Mouse (Mus musculus) Patski (cell line): ENCODE measurements around the gene Rftn1. TPM values are rescaled to one million over a fixed set of nuclear protein-coding genes. Genes with fewer than 3 reads are reported as not detected.

ENCODE experiments used
- ATAC-seq: fragments of 100-300 bp; one replicate; pipeline ENCODE4 v1.8.0; 2021
- CTCF ChIA-PET: fragments of 350-600 bp; sonication (Branson Sonifier 250); formaldehyde crosslinking; loops from one replicate; lab custom pipeline; 2022; ENCODE audit warnings: inconsistent platforms; lab: Charles Lee
- POLR2A ChIA-PET: fragments of 350-600 bp; sonication (Branson Sonifier 250); formaldehyde crosslinking; loops from one replicate; lab custom pipeline; 2022; ENCODE audit warnings: antibody characterized with exemption, inconsistent platforms; lab: Charles Lee
- DNase-seq: peaks from one replicate; pipeline ENCODE4 v3.0.0-alpha.2; 2011; ENCODE audit warnings: low read depth, low spot score
- H3K27me3 ChIP-seq: fragments of 371-371 bp; one replicate; pipeline ENCODE4 v1.5.1; 2021
- CTCF ChIP-seq: fragments of 100-300 bp; IDR thresholded peaks from one replicate; pipeline ENCODE4 v1.5.1; 2021
- in situ Hi-C: fragments of 300-500 bp; cut with MboI; formaldehyde crosslinking; loops from 3 replicates; pipeline ENCODE4 v1.11.1; 2018; ENCODE audit warnings: low pct_unique_long_range_greater_than_20kb, mixed read lengths
- polyA plus RNA-seq: library from polyadenylated mRNA; unstranded; gene quantifications from one replicate; pipeline ENCODE4 v1.2.3, GENCODE M21; 2021

Gene Rftn1
- polyA plus RNA-seq, 1 experiment from 2014 or later, result 0.05 TPM

DNA sequence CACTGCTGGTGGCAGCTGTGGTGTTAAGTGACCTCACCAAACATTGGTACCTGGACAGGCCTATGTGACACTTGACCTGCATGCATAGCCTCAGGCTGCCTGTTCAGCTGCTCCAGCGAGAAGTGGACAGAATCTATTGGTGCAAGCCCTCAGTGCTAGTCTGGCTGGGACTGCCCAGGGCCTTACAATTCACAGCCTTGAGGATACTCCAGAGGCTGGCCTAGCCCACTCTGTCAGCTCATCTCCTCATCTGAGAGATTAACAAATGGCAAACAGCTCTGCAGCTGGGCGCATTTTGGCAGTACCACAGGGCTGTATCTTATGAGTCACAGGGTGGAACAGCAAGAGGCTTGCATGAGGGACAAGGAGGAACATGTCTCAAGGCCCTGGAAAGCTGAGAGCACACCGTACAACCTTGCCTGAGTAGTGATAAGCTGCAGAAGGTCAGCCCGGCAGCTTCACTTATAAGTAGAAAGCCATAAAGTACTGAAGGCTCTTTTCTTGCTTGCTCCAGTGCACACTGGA, 210.7 kb downstream of the Rftn1 start:
- POLR2A ChIA-PET, result no interaction called here
- no peaks in the 10 kb centered on the region for H3K27me3 ChIP-seq
- ATAC-seq, result no peak
- no peak for TF ChIP-seq CTCF
- CTCF ChIA-PET, result no interaction called here
- DNase-seq, result no peak
- in situ Hi-C loops, result no loop called here

- ATAC-seq, result no peak
- ChIA-PET CTCF (no interaction called here), POLR2A (no interaction called here)
- no peak for TF ChIP-seq CTCF
- no peak for DNase-seq
- in situ Hi-C loops, result no loop called here
- H3K27me3 ChIP-seq, result no peaks in the 10 kb centered on the region
These were observed 213.1 kb downstream of the Rftn1 start for GRCm38 (mm10) chr17:49977424-49977790.

- TF ChIP-seq CTCF, result no peak
- ATAC-seq (no peak), DNase-seq (no peak)
- ChIA-PET CTCF (no interaction called here), POLR2A (no interaction called here)
- H3K27me3 ChIP-seq, result no peaks in the 10 kb centered on the region
- in situ Hi-C loops, result no loop called here
These were observed 213.6 kb downstream of the Rftn1 start for GRCm38 (mm10) chr17:49976678-49977423.

DNA sequence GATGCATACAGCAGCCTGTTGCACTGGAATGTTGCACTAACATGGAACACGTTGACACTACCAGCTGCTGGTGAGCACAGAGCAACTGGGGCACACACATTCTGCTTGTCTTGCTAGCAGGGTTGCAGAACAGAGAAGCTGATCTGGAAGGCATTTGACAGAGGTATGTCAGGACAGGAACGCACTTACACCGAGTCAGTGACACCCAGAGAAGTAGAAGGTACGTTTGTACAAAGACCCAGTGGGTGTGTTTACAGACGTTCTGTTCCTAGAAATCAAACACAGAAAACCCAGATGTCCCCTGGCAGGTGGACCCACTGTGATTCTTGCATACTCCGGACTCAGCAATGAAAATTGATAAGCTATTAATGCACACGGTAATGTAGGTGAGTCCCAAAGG, 215.0 kb downstream of the Rftn1 start:
- ATAC-seq (no peak), DNase-seq (no peak)
- ChIA-PET POLR2A (interaction anchor here (0.6 kb wide), 1 partner anchor 355 kb away, joined by 9 read pairs; no protein-coding TSS in a partner anchor), CTCF (no interaction called here)
- peaks cover 2% of the 10 kb centered on the region for H3K27me3 ChIP-seq
- TF ChIP-seq CTCF, result no peak
- in situ Hi-C loops, result no loop called here

GRCm38 (mm10) chr17:49974996-49975395, 215.5 kb downstream of the Rftn1 start:
- TF ChIP-seq CTCF, result no peak
- ChIA-PET POLR2A (interaction anchor here (0.6 kb wide), 1 partner anchor 355 kb away, joined by 9 read pairs; no protein-coding TSS in a partner anchor), CTCF (no interaction called here)
- DNase-seq (no peak), ATAC-seq (no peak)
- in situ Hi-C loops, result loop anchor here (25.0 kb wide), 1 partner anchor 987 kb away; no protein-coding TSS in a partner anchor
- H3K27me3 ChIP-seq, result peaks cover 6% of the 10 kb centered on the region

- in situ Hi-C loops, result loop anchor here (25.0 kb wide), 1 partner anchor 990 kb away; no protein-coding TSS in a partner anchor
- ChIA-PET POLR2A (no interaction called here), CTCF (no interaction called here)
These were observed 218.3 kb downstream of the Rftn1 start for GRCm38 (mm10) chr17:49972164-49972563.

GRCm38 (mm10) chr17:49971057-49971456, 219.4 kb downstream of the Rftn1 start:
- no peak for ATAC-seq
- in situ Hi-C loops, result loop anchor here (25.0 kb wide), 1 partner anchor 991 kb away; no protein-coding TSS in a partner anchor
- no peak for DNase-seq
- H3K27me3 ChIP-seq, result peaks cover 6% of the 10 kb centered on the region
- POLR2A ChIA-PET, result no interaction called here
- TF ChIP-seq CTCF, result no peak
- CTCF ChIA-PET, result no interaction called here

More at GRCm38 (mm10) chr17:49972164-49972563, 218.3 kb downstream of the Rftn1 start:
- DNase-seq, result no peak
- no peak for TF ChIP-seq CTCF
- no peak for ATAC-seq
- H3K27me3 ChIP-seq, result peaks cover 6% of the 10 kb centered on the region

- POLR2A ChIA-PET, result interaction anchor here (0.6 kb wide), 1 partner anchor 1705 kb away, joined by 3 read pairs; the partner anchor contains the start of gene Treml4
- DNase-seq, result no peak
- peaks cover 6% of the 10 kb centered on the region for H3K27me3 ChIP-seq
- CTCF ChIA-PET, result no interaction called here
- peak; percentile 28 for TF ChIP-seq CTCF
- ATAC-seq, result no peak
- in situ Hi-C loops, result loop anchor here (10.0 to 25.0 kb wide), 3 partner anchors 276 to 994 kb away; no protein-coding TSS in a partner anchor
These were observed 221.8 kb downstream of the Rftn1 start for GRCm38 (mm10) chr17:49968467-49969207.

DNA sequence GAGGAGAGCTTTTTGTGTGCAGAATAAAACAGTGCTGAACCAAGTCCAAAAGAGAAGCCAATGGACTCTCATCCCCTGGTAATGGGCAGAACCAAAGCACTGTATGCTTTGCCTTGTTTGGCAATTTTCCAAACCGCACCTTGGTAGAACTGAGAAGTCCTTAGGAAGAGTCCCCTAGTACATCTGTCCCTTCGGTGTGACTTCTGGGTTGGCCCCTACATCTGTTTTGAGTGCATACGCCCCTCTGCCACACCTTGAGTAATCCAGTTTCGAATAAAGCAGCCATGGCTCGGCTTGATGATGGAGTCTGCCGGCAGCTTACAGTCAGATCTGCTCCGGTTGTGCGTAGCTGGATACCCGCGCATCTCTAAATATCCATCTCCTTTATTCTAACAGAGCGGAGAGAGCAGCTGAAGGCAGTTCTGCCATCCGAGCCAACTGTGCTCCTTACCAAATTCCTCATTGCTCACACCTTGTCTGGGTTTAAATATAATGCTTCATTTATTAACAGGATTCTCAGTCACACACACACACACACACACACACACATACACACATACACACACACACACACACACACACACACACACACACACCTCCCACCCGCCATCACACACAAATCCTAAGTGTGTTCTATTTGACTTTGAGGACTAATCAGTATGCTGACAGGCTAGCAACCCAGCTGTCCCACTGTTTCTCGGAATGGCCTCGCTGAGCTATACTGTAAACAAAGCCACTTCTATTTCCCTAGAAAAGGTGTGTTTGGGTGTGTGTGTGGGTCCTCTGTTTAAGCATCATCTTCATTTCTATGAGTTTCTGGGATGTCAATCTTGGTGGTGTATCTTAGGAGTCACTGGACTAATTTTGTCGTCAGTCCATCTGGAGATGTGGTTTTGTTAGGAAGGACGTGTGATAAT, 224.4 kb downstream of the Rftn1 start:
- in situ Hi-C loops, result loop anchor here (10.0 to 25.0 kb wide), 3 partner anchors 279 to 996 kb away; no protein-coding TSS in a partner anchor

More for the DNA sequence above, 224.4 kb downstream of the Rftn1 start:
- DNase-seq (no peak), ATAC-seq (no peak)
- ChIA-PET POLR2A (no interaction called here), CTCF (interaction anchor here (0.6 kb wide), 1 partner anchor 12 kb away, joined by 3 read pairs; no protein-coding TSS in a partner anchor)
- H3K27me3 ChIP-seq, result peaks cover 6% of the 10 kb centered on the region
- TF ChIP-seq CTCF, result no peak
